In the genomic region with DNA sequence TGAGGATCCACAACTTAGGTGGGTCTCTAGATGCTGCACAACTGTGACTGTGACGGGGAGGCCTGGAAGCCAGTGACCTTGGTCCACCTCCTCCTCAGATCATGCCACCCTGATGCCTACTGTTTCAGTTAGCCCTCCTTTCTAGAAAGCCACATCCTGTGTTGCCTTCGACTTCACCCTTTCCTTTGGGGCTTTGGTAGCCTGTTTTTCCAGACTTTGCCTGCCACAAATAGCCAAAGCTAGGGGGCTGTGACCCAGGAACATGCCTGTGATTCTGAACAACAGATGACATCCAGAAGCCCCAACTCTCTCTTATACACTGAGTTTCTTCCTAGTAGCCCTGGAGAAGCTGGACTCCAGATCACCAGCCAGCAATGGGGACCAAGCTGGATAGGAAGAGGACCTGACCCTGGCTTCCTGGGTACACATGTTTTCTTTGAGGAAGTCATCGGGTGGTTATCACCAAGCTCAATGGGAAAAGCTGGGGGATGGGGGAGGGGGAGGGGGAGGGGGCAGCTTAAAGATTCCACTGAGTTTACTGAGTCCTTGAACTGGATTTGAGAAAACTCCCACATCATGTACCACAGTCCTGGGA, we compare ENCODE assay signal across 9 mouse cellular contexts. TPM values are rescaled to one million over a fixed set of nuclear protein-coding genes. Genes with fewer than 3 reads are reported as not detected.
DNase-seq lines count a peak whose midpoint lies in the region; ATAC-seq and TF ChIP-seq lines count a peak whose summit lies in the region.
"Had no signal": no experiment of that assay in that cellular context is flagged by ENCODE, and none has a peak within 500 bp of the region (broad histone marks: within the 10 kb centered on the region; RNA-seq: fewer than 3 reads in every experiment).

No protein-coding gene starts in this region.

- H3K9ac ChIP-seq in liver, embryonic 13.5 days, result 0 out of 2 replicates have a peak overlapping the region, but pooled peaks have one; percentile 22

- DNase-seq in adrenal gland, adult (ENCODE audit: inconsistent age in 2 of 2, low spot score in 1 of 2), result peak; percentile 28 to 63
- no peak for DNase-seq in adrenal gland, postnatal 36 days
- no peak for DNase-seq in layer of hippocampus, adult 2 months (ENCODE audit: low spot score in 2 of 2)
- no peak for DNase-seq in layer of hippocampus, postnatal 10 days (ENCODE audit: low spot score in 2 of 2)
- no peak for DNase-seq in embryonic facial prominence, embryonic 10.5 days (ENCODE audit: low spot score)
- DNase-seq in liver, embryonic 13.5 days, result no peak
- no peak for DNase-seq in adrenal gland, postnatal 25 days
- no peak for DNase-seq in ovary, postnatal 10 days (ENCODE audit: low spot score)

- H3K4me2 ChIP-seq in liver, embryonic 13.5 days, result peak overlapping the region; percentile 99

- no peak for ATAC-seq in liver, embryonic 13.5 days (ENCODE audit: low read depth)

- peaks cover 33% of the 10 kb centered on the region for H3K27me3 ChIP-seq in embryonic facial prominence, embryonic 10.5 days (replicated peaks; ENCODE audit: low read depth, poor library complexity, severe bottlenecking)
- H3K27me3 ChIP-seq in liver, embryonic 13.5 days, result peaks cover 48% of the 10 kb centered on the region

- no peak for TF ChIP-seq CTCF in layer of hippocampus, adult 2 months (conservative IDR thresholded peaks at IDR 0.05)

- H3K4me1 ChIP-seq in embryonic facial prominence, embryonic 10.5 days, result peaks cover 60% of the 10 kb centered on the region
- peaks cover 58% of the 10 kb centered on the region for H3K4me1 ChIP-seq in liver, embryonic 13.5 days (replicated peaks)

- peak overlapping the region; percentile 97; the same call in 1 of the 2 replicates for H3K27ac ChIP-seq in layer of hippocampus, adult 2 months
- peak overlapping the region; percentile 92 for H3K27ac ChIP-seq in embryonic facial prominence, embryonic 10.5 days (replicated peaks)
- H3K27ac ChIP-seq in liver, embryonic 13.5 days, result peak overlapping the region; percentile 65

- H3K9me3 ChIP-seq in embryonic facial prominence, embryonic 10.5 days, result no peaks in the 10 kb centered on the region
- no peaks in the 10 kb centered on the region for H3K9me3 ChIP-seq in liver, embryonic 13.5 days (replicated peaks)

- no peak overlapping the region for H3K4me3 ChIP-seq in layer of hippocampus, adult 2 months
- peak overlapping the region; percentile 95 for H3K4me3 ChIP-seq in embryonic facial prominence, embryonic 10.5 days
- H3K4me3 ChIP-seq in liver, embryonic 13.5 days (replicated peaks), result peak overlapping the region; percentile 34

- WGBS in embryonic facial prominence, embryonic 10.5 days, result 67% methylated on average over 3 of the region's 3 CpGs
- 37% methylated on average over 3 of the region's 3 CpGs for WGBS in liver, embryonic 13.5 days (ENCODE audit: insufficient replicate concordance)

- H3K36me3 ChIP-seq in embryonic facial prominence, embryonic 10.5 days (replicated peaks), result peaks cover 11% of the 10 kb centered on the region
- H3K36me3 ChIP-seq in liver, embryonic 13.5 days, result peaks cover 13% of the 10 kb centered on the region

RNA-seq across cellular contexts. Expression of a gene that starts 11.0 kb away (rescaled TPM):
- 10 to 100 TPM; 45.1 to 48.0 TPM for total RNA-seq in adrenal gland, postnatal 36 days (2021)
- total RNA-seq in layer of hippocampus, adult 2 months (2021), result 100 to 1,000 TPM; 513 to 526 TPM
- 100 to 1,000 TPM; 313 to 336 TPM for total RNA-seq in layer of hippocampus, postnatal 10 days (2021)
- polyA plus RNA-seq in embryonic facial prominence, embryonic 10.5 days (2016; fragmentation: Nextera tagmentation; extraction: Ambion mirVana), result 42.1 and 45.0 TPM in 2 replicates
- polyA plus RNA-seq in liver, embryonic 13.5 days (2015; fragmentation: Nextera tagmentation; extraction: Ambion mirVana), result 24.7 and 28.0 TPM in 2 replicates
- total RNA-seq in adrenal gland, postnatal 25 days (2021), result 42.2 and 61.5 TPM in 2 replicates

RNA-seq across cellular contexts. Expression of a gene that starts 19.2 kb away (rescaled TPM):
- total RNA-seq in adrenal gland, postnatal 36 days (2021), result not detected
- not detected for total RNA-seq in layer of hippocampus, adult 2 months (2021)
- not detected for total RNA-seq in layer of hippocampus, postnatal 10 days (2021)
- 0.23 and 0.41 TPM in 2 replicates for polyA plus RNA-seq in embryonic facial prominence, embryonic 10.5 days (2016; fragmentation: Nextera tagmentation; extraction: Ambion mirVana)
- polyA plus RNA-seq in liver, embryonic 13.5 days (2015; fragmentation: Nextera tagmentation; extraction: Ambion mirVana), result 0.80 and 0.89 TPM in 2 replicates
- total RNA-seq in adrenal gland, postnatal 25 days (2021), result not detected in 2 replicates
- total RNA-seq: adrenal gland, postnatal 14 days had no signal

RNA-seq across cellular contexts. Expression of a gene that starts 32.6 kb away (rescaled TPM):
- total RNA-seq in adrenal gland, postnatal 36 days (2021), result 10 to 100 TPM in 1 of 2 experiments, 1 to 10 TPM in 1; 6.7 to 11.6 TPM
- total RNA-seq in layer of hippocampus, adult 2 months (2021), result 10 to 100 TPM; 25.3 to 31.9 TPM
- total RNA-seq in layer of hippocampus, postnatal 10 days (2021), result 10 to 100 TPM; 44.3 to 49.4 TPM
- 2,212 and 2,218 TPM in 2 replicates for polyA plus RNA-seq in embryonic facial prominence, embryonic 10.5 days (2016; fragmentation: Nextera tagmentation; extraction: Ambion mirVana)
- 50.1 and 52.2 TPM in 2 replicates for polyA plus RNA-seq in liver, embryonic 13.5 days (2015; fragmentation: Nextera tagmentation; extraction: Ambion mirVana)
- 3.5 and 5.8 TPM in 2 replicates for total RNA-seq in adrenal gland, postnatal 25 days (2021)

RNA-seq across cellular contexts. Expression of a gene that starts 37.7 kb away (rescaled TPM):
- total RNA-seq in adrenal gland, postnatal 36 days (2021), result 1 to 10 TPM; 2.7 to 2.9 TPM
- total RNA-seq in layer of hippocampus, adult 2 months (2021), result 10 to 100 TPM; 22.1 to 26.0 TPM
- 10 to 100 TPM; 20.0 to 21.3 TPM for total RNA-seq in layer of hippocampus, postnatal 10 days (2021)
- 0.74 and 1.4 TPM in 2 replicates for polyA plus RNA-seq in embryonic facial prominence, embryonic 10.5 days (2016; fragmentation: Nextera tagmentation; extraction: Ambion mirVana)
- polyA plus RNA-seq in liver, embryonic 13.5 days (2015; fragmentation: Nextera tagmentation; extraction: Ambion mirVana), result 0.07 and 0.09 TPM in 2 replicates
- 0.94 and 1.7 TPM in 2 replicates for total RNA-seq in adrenal gland, postnatal 25 days (2021)

RNA-seq across cellular contexts. Expression of a gene that starts 59.6 kb away (rescaled TPM):
- total RNA-seq in adrenal gland, postnatal 36 days (2021), result 10 to 100 TPM in 1 of 2 experiments, 1 to 10 TPM in 1; 6.2 to 30.5 TPM
- total RNA-seq in layer of hippocampus, adult 2 months (2021), result 1 to 10 TPM; 3.2 to 3.6 TPM
- 10 to 100 TPM; 10.4 to 11.6 TPM for total RNA-seq in layer of hippocampus, postnatal 10 days (2021)
- 0.93 and 1.0 TPM in 2 replicates for polyA plus RNA-seq in embryonic facial prominence, embryonic 10.5 days (2016; fragmentation: Nextera tagmentation; extraction: Ambion mirVana)
- 1.1 and 1.4 TPM in 2 replicates for polyA plus RNA-seq in liver, embryonic 13.5 days (2015; fragmentation: Nextera tagmentation; extraction: Ambion mirVana)
- total RNA-seq in adrenal gland, postnatal 25 days (2021), result 4.3 and 8.4 TPM in 2 replicates

Comparison
In these comparisons a context has a peak if more than half of its experiments do, and no peak if none do; other contexts are left out.
1. DNase-seq: peak in adrenal gland, adult (2 of 2); none in adrenal gland, postnatal 36 days (0 of 2), layer of hippocampus, adult 2 months (0 of 2), layer of hippocampus, postnatal 10 days (0 of 2), embryonic facial prominence, embryonic 10.5 days (single experiment), liver, embryonic 13.5 days (single experiment), adrenal gland, postnatal 25 days (single experiment) and ovary, postnatal 10 days (single experiment).
2. Peak in every context shown above with its lines, with median percentiles within 50 percentile points of each other: H3K27ac ChIP-seq.